Mouse (Mus musculus) embryonic fibroblast, embryonic 13.5 days (primary cell): ENCODE measurements around the gene Fes.

Experiments
- CTCF ChIP-seq: IDR thresholded peaks from 2 replicates; pipeline ENCODE4 v1.5.1; 2011; ENCODE audit warnings: mild to moderate bottlenecking, control low read depth, low read length, moderate library complexity, borderline replicate concordance; ENCODE audit not compliant: insufficient read depth
- POLR2A ChIP-seq: IDR thresholded peaks from 2 replicates; pipeline ENCODE4 v1.6.1; 2011; ENCODE audit warnings: low read depth, mild to moderate bottlenecking, control low read depth, low read length, moderate library complexity

DNA sequence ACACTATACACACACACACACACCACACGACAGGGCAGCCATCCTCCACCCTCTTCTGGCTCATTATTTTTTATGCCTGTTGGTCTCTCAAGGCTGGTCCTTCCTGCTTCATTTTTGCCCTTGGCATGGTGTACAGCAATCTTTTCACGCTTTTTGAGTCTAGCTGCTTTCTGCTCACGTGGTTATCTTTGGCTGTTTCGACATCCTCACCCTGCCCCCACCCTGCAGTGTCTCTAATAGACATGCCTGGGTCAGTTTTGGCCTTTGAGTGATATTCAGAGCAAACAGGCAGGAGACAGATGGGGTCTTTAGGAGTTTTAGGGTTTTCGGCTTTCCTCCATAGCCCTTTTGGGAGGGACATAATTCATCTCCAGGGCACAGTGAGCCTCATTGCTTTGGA is 40.9 kb downstream of the Fes start:
- TF ChIP-seq POLR2A (no peak), CTCF (no peak)
